Mouse (Mus musculus) A20 (cell line): ENCODE measurements around the gene Il1rl1.
A peak's percentile ranks its signal among the peaks of the same experiment; 100 is the strongest.

Source experiments
- DNase-seq: peaks from one replicate; pipeline ENCODE4 v3.0.0-alpha.2; 2011; ENCODE audit warnings: low read depth, low spot score

Gene Il1rl1

GRCm38 (mm10) chr1:40437340-40437739, 8.0 kb downstream of the Il1rl1 start:
- DNase-seq = no peak

GRCm38 (mm10) chr1:40439504-40439903, 10.1 kb downstream of the Il1rl1 start:
- DNase-seq = no peak

- no peak for DNase-seq
Observed at GRCm38 (mm10) chr1:40444800-40445199, 15.4 kb downstream of the Il1rl1 start.

GRCm38 (mm10) chr1:40465477-40466430, 36.4 kb downstream of the Il1rl1 start, which contains the start of gene Il18r1:
Gene Il18r1, plus strand, starts transcription at chr1:40465552.
- peak; percentile 20 for DNase-seq

GRCm38 (mm10) chr1:40467306-40467705, 37.9 kb downstream of the Il1rl1 start:
- no peak for DNase-seq

GRCm38 (mm10) chr1:40468805-40469204, 39.4 kb downstream of the Il1rl1 start:
- no peak for DNase-seq

- DNase-seq = no peak
Observed at GRCm38 (mm10) chr1:40469900-40470299, 40.5 kb downstream of the Il1rl1 start.

- DNase-seq = no peak
Observed at GRCm38 (mm10) chr1:40472401-40472800, 43.0 kb downstream of the Il1rl1 start.

- no peak for DNase-seq
Observed at GRCm38 (mm10) chr1:40473640-40474039, 44.3 kb downstream of the Il1rl1 start.

- DNase-seq = no peak
Observed at GRCm38 (mm10) chr1:40474336-40474735, 45.0 kb downstream of the Il1rl1 start.

- peak; percentile 15 for DNase-seq
Observed at GRCm38 (mm10) chr1:40475697-40476096, 46.3 kb downstream of the Il1rl1 start.

- no peak for DNase-seq
Observed at GRCm38 (mm10) chr1:40476756-40477155, 47.4 kb downstream of the Il1rl1 start.

GRCm38 (mm10) chr1:40479505-40479923, 50.1 kb downstream of the Il1rl1 start:
- DNase-seq = peak; percentile 60

GRCm38 (mm10) chr1:40494594-40494993, 65.2 kb downstream of the Il1rl1 start:
- DNase-seq = no peak

GRCm38 (mm10) chr1:40499708-40500107, 70.3 kb downstream of the Il1rl1 start:
- no peak for DNase-seq

GRCm38 (mm10) chr1:40501126-40501525, 71.8 kb downstream of the Il1rl1 start:
- DNase-seq = no peak

- no peak for DNase-seq
Observed at GRCm38 (mm10) chr1:40501546-40502398, 72.4 kb downstream of the Il1rl1 start.

GRCm38 (mm10) chr1:40504548-40504947, 75.2 kb downstream of the Il1rl1 start:
- DNase-seq = no peak
